Mouse (Mus musculus) frontal cortex, adult (tissue): ENCODE measurements around the gene Bmi1.

Source experiments
- ATAC-seq: cut with Nextera tagmentation; 2 replicates; pipeline ENCODE4 v1.9.2; 2017; ENCODE audit warnings: mild to moderate bottlenecking, moderate library complexity, mixed read lengths; ENCODE audit not compliant: low TSS enrichment

Bmi1 gene

DNA sequence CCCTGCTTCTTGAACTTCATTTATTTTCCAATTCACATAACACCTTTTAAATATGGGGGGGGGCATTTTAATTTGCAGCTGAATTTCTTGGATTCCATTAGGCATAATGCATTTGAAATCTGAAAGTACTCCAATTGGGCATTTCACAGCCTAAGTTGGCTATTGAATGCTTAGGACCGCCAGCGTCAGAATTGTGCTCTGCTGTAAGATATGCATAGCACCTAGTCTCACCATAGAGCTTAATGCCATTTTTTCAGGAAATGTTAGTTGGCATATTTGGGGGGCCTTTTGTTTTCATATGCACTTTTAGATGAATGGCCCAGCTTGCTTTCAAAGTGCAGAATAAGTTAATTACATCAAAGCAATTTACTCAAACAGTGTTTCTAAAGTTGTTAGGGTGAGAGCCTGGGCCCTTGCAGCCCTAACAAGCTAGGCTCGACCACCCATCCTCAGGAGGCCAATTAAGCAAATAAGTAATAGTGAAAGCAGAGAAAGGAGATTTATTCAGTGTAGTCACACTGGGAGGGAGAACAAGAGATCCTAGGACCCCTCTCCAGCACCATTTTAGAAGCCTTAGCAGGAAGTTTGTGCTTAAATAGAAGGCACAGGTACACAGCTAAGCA, 45.5 kb downstream of the Bmi1 start:
- ATAC-seq: no peak

DNA sequence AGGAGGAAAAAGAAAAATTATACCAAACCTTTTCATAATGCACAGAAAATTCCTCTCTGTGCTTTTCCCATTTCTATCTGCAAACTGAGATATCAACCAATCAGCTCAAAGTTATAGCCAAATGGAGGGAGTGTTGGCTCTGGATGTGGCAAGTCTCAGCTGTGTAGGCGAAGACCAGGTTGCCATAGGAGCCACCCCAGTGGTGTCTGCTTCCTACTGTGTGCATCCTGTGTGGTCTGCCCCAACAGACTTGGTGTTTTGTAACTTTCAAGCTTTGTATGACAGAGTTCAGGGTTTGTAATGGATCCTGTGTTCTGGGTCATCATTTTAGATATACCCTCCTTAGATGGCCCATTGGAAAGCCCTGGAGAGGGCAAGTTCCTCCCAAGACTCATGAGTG, 47.6 kb downstream of the Bmi1 start:
- ATAC-seq: no peak

DNA sequence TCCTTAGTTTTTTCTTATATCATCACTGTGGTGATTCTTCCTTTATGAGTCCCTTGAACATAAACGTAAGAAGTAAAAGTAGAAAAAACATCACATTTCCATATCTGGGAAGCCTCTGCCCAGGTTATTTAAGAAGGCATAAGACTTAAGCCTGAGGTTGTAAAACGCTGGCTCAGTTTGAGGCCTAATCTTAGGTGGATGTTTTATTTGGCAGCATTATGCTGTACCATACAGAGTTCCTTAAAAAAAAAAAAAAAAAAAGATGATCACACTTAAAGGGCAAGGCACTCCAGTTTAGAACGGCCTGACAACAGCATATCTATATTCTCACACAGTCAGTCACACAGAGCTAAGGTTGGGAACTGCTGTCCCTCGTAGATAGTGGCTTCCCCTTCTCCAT, 49.1 kb downstream of the Bmi1 start:
- no peak for ATAC-seq

DNA sequence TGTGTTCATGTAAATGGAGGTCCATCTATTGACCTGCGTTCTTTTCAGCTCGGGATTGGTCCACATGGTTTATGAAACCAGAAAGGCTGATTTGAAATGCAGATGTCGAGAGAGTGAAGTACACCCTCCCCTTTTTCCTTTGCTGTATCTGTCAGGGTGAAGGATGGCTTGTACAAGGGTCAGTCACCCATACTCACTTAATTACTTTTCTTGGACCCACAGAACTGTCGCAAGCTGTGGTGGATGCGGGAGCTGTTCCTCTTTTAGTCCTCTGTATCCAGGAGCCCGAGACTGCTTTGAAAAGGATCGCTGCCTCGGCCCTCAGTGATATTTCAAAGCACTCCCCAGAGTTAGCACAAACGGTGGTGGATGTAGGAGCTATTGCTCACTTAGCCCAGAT, 54.9 kb downstream of the Bmi1 start:
- ATAC-seq: no peak; the same call in 1 of the 2 replicates

DNA sequence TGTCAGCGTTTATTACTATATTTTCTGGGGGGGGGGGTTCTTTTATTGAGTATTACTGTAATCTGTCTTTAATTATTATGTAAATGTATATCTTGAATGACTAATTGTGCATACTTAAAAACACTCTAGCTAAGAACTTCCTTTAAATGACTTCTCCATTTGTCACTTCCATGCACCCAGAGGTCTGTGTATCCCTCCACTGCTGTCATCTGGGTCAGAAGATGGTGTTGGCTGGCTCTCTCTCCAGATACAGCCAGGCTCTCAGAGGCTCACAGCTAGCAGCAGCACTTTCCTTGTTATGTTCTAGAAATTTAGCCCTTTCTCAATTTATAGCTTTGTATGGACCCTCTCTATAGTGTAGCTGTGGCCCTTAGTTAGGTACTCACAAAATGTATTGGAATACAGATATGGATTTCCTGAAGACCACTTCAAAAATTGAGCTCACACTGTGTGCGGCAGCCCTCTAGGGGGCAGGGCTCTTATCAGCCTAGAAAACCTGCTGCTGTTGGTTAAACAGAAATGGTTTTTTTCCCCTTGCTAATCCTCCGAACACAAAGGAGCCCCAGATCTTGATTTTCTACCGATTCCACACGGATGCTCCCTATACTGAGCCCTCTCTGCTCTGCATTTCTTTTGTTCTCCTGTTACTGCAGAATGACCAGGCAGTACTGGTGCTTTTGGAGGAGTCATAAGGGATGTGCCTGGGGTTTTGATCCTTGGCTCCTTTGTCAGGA, 57.7 kb downstream of the Bmi1 start:
- no peak for ATAC-seq
